Mouse (Mus musculus): ENCODE measurements around the gene Ffar1. TPM values are rescaled to one million over a fixed set of nuclear protein-coding genes. Genes with fewer than 3 reads are reported as not detected.
A peak's percentile ranks its signal among the peaks of the same experiment; 100 is the strongest.

Ffar1 gene
- not detected in 2 replicates for polyA plus RNA-seq (2015; fragmentation: Nextera tagmentation; extraction: Ambion mirVana)

DNA sequence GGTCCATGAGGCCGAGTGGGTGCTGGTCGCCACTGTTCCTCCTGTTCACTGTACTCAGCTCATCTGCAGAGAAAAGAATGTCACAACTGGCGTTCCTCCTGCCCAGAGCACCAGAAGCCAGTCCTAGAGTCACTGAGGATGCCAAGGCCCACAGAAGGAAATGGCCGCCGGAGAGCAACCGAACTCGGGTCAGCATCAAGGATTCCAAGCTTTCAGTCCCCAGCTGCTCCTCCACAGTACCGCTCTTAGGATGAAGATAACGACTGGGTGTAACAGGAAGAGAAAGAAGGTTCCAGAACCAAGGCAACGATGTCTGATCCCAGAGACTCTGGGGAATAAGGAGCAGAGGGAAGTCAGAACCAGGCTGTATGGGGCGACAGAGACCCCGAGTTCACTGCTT lies at the start of gene Ffar1:
TSS of gene Ffar1 (minus strand) at position 101 of the 400 bp plus-strand sequence.
- H3K27me3 ChIP-seq: 0 out of 2 replicates have a peak, but pooled peaks cover 5% of the 10 kb centered on the region
- H3K4me1 ChIP-seq: peaks cover 17% of the 10 kb centered on the region
- ATAC-seq (replicated peaks; ENCODE audit: low FRiP score): no peak
- H3K9ac ChIP-seq: no peak within 1 kb of the TSS
- no peak within 1 kb of the TSS for H3K4me3 ChIP-seq (replicated peaks)
- H3K4me2 ChIP-seq: no peak within 1 kb of the TSS
- H3K36me3 ChIP-seq: no peaks in the 10 kb centered on the region
- 84% methylated on average over 12 of the region's 12 CpGs for WGBS
- no peaks in the 10 kb centered on the region for H3K9me3 ChIP-seq (replicated peaks)
- no peak within 1 kb of the TSS for H3K27ac ChIP-seq

DNA sequence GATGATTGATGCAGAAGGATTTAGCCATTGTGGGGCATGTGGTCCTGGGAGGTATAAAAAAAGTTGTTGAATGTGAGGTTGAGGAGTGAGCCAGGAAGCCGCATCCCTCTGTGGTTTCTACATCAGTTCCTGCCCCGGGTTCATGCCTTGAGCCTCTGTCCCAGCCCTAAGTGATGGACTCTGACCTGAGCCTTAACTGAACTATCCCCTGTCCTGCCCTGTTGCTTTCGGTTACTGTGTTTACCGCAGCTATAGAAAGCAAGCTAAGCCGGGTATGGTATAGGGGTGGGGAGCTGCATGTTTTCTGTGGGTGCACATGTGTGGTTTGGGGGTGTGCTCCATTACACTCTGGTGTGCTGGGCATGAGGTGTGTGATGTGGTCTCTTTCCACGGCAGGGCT lies 48.4 kb upstream of the Ffar1 start:
- Histone ChIP-seq H3K27ac (no peak overlapping the region), H3K9me3 (replicated peaks) (no peaks in the 10 kb centered on the region), H3K36me3 (no peaks in the 10 kb centered on the region), H3K4me2 (no peak overlapping the region), H3K27me3 (peaks cover 7% of the 10 kb centered on the region), H3K4me1 (peaks cover 13% of the 10 kb centered on the region), H3K9ac (no peak overlapping the region), H3K4me3 (replicated peaks) (no peak overlapping the region)
- no peak for ATAC-seq (replicated peaks; ENCODE audit: low FRiP score)
- WGBS: 84% methylated on average over 6 of the region's 6 CpGs

DNA sequence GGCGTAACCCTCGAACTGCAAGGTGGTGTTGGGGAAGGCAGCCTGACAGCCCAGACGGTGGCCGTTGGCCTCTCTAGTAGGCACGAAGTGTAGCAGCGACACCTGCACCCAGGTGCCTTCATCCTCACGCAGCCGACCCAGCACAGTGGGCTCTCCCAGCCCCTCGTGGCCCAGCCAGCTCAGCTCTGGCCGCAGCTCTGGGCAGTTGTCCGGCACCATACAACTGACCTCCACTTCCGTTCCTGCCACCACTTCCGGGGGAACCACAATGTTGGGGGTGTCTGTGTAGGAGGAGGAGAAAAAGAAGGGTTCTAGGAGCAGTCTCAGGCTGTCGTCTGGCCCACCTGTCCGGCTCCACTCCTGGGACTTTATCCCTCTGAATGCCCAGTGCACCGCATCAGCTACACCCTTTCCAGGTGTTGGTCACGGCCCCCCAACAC lies 47.6 kb upstream of the Ffar1 start:
- WGBS: 27% methylated on average over 16 of the region's 17 CpGs

DNA sequence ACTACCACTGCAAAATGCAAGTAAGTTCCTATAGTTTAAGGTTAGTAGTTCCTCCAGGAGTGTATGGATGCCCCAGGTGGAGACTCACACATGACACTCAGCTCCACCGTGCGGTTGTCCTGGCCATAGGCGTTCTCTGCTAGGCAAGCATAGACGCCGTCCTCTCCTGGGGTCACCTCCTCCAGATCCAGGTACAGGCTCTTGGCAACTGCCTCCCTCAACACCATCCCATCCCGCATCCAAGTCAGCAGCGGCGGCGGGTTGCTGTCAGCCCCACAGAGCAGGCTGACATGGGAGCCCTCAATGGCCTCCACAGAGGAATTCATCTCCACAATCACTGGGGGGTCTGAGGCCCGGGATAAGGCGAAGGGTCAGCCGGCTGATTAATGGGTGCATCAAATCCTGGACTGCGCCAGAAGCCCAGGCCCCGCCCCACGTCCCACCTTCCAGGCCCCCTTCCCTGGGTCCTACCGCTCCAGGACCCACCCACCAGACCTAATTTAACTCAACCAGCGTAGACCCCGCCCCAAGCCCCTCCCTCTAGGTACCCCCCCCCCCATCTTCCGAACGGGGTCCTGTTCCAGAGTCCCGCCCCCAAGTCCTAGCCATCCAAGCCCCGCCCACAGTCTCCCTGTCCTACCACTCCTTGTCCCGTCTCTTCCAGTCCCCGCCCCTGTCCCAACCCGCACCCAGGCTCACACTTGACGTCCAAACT lies 47.1 kb upstream of the Ffar1 start:
- Histone ChIP-seq H3K4me3 (replicated peaks) (peak overlapping the region; percentile 40), H3K36me3 (no peaks in the 10 kb centered on the region), H3K27ac (no peak overlapping the region), H3K4me1 (peaks cover 13% of the 10 kb centered on the region), H3K9me3 (replicated peaks) (no peaks in the 10 kb centered on the region), H3K9ac (no peak overlapping the region), H3K4me2 (peak overlapping the region; percentile 71), H3K27me3 (peaks cover 7% of the 10 kb centered on the region)
- WGBS: 1% methylated on average over 24 of the region's 26 CpGs
- peak; percentile 86 for ATAC-seq (replicated peaks; ENCODE audit: low FRiP score)

More for the DNA sequence above, 47.6 kb upstream of the Ffar1 start:
- H3K9me3 ChIP-seq (replicated peaks): no peaks in the 10 kb centered on the region
- peaks cover 13% of the 10 kb centered on the region for H3K4me1 ChIP-seq
- peaks cover 7% of the 10 kb centered on the region for H3K27me3 ChIP-seq
- H3K9ac ChIP-seq: no peak overlapping the region
- H3K36me3 ChIP-seq: no peaks in the 10 kb centered on the region
- peak overlapping the region; percentile 71 for H3K4me2 ChIP-seq
- no peak overlapping the region for H3K27ac ChIP-seq
- peak overlapping the region; percentile 40 for H3K4me3 ChIP-seq (replicated peaks)
- ATAC-seq (replicated peaks; ENCODE audit: low FRiP score): peak; percentile 50; the same call in 1 of the 2 replicates

DNA sequence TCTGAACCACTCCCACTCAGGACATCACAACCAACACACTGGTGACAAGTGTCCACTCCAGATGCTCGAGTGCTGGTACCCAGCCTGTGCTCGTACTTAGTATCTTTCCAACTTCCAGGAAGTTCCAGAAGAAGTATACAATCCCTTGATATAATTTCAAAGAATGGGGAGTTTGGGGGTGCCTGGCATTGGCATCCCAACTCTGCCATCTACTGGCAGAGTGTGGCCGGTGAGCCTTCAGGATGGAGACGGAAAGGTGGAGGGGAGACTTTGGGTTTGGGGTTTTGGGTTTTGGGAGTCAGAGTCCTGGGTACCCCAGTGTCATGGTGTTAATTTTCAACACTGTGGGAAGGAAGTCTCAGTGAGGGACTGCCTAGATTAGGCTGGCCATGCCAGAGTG lies 42.7 kb upstream of the Ffar1 start:
- peaks cover 7% of the 10 kb centered on the region for H3K27me3 ChIP-seq
- ATAC-seq (replicated peaks; ENCODE audit: low FRiP score): no peak
- WGBS: 46% methylated on average over 4 of the region's 4 CpGs

DNA sequence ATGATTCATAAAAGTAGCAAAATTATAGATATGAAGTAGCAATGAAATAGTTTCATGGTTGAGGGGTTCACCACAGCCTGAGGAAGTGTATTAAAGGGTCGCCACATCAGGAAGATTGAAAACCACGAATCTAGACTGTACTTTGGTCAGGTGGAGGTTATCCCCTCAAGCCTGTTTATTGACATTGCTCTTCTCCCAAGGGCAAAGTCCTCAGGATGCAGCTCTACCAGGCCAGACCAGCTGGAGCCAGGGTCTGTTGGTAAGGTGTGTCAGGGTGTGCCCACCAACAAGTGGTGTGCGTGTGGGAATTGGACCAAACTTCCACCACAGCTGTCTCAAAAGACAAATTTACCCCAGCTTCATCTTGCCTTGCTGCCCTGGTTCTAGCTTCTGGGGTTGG lies 33.9 kb upstream of the Ffar1 start:
- Histone ChIP-seq H3K4me2 (no peak overlapping the region), H3K9ac (no peak overlapping the region), H3K9me3 (replicated peaks) (no peaks in the 10 kb centered on the region), H3K36me3 (no peaks in the 10 kb centered on the region), H3K27me3 (no peaks in the 10 kb centered on the region), H3K4me1 (peaks cover 13% of the 10 kb centered on the region; the same call in 1 of the 2 replicates), H3K27ac (no peak overlapping the region), H3K4me3 (replicated peaks) (no peak overlapping the region)
- no peak for ATAC-seq (replicated peaks; ENCODE audit: low FRiP score)
- 87% methylated on average over 3 of the region's 3 CpGs for WGBS

More for the DNA sequence above, 42.7 kb upstream of the Ffar1 start:
- H3K9ac ChIP-seq: no peak overlapping the region
- no peaks in the 10 kb centered on the region for H3K9me3 ChIP-seq (replicated peaks)
- no peak overlapping the region for H3K4me3 ChIP-seq (replicated peaks)
- H3K4me2 ChIP-seq: no peak overlapping the region
- no peak overlapping the region for H3K27ac ChIP-seq
- no peaks in the 10 kb centered on the region for H3K36me3 ChIP-seq
- peaks cover 18% of the 10 kb centered on the region for H3K4me1 ChIP-seq

DNA sequence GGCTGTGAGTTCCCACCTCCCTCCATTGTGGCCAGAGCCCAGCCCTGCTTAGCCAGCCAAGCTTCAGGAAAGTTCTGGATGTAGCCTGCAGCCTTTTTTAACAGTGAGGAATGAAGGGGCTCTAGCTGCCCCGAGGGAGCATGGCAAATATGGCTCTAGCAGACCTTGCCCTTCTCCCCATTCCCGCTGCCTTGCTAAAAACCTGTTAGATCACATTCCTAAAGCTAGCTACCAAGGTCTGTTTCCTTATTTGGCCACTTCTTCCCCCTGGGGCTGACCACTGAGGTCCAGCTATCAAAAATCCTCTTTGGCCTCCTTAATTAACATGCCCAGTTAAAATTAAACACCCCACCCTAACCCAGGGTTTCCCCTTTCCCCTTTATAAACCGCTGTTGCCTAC lies 31.2 kb upstream of the Ffar1 start:
- no peaks in the 10 kb centered on the region for H3K9me3 ChIP-seq (replicated peaks)
- WGBS: 45% methylated on average over 3 of the region's 3 CpGs
- no peaks in the 10 kb centered on the region for H3K27me3 ChIP-seq
- H3K27ac ChIP-seq: peak overlapping the region; percentile 75
- H3K4me1 ChIP-seq: peaks cover 8% of the 10 kb centered on the region; the same call in 1 of the 2 replicates
- no peak overlapping the region for H3K4me2 ChIP-seq
- peak; percentile 43; the same call in 1 of the 2 replicates for ATAC-seq (replicated peaks; ENCODE audit: low FRiP score)
- H3K36me3 ChIP-seq: no peaks in the 10 kb centered on the region
- no peak overlapping the region for H3K9ac ChIP-seq
- H3K4me3 ChIP-seq (replicated peaks): no peak overlapping the region

DNA sequence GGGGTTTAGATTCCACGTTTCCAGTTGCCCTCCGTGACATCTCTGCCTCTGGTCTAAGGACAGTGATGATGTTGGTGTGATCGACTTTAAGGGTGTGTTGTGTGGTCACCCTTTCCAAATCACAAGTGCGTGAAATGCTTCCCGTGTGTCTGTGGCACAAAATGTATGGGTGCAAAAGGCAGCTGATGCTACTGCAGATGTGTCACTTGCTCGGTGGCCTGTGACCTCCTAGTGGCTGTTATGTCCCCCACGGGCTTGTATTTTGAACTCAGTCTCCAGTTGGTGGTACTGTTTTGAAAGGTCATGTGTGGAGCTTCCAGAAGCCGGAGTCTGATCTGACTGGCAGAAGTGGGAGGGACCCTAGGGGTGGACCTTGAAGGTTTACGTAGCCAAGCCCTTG lies 30.4 kb upstream of the Ffar1 start:
- 68% methylated on average over 9 of the region's 9 CpGs for WGBS
- H3K4me3 ChIP-seq (replicated peaks): no peak overlapping the region

DNA sequence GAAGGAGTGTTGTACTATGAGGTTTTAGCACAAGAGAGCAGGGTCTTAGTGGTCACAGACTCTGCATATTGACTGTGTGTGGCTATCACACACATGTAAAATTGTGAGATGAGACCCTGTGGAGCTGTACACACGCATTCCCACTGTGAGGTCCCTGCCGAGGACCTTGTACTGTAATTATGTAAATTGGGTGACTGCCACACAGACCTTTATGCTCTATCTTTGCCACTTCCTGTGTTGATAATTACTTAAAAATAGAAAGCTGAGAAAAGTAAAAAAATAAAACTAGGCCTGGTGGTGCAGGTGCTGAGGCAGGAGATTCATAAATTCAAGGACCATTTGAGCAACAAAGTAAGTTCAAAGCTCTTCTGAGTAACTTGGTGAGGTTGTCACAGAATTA lies 29.3 kb upstream of the Ffar1 start:
- Histone ChIP-seq H3K4me2 (no peak overlapping the region), H3K9me3 (replicated peaks) (no peaks in the 10 kb centered on the region), H3K27me3 (no peaks in the 10 kb centered on the region), H3K4me3 (replicated peaks) (no peak overlapping the region), H3K9ac (no peak overlapping the region), H3K36me3 (no peaks in the 10 kb centered on the region), H3K4me1 (peaks cover 8% of the 10 kb centered on the region; the same call in 1 of the 2 replicates), H3K27ac (no peak overlapping the region)
- 63% methylated on average over 2 of the region's 2 CpGs for WGBS
- ATAC-seq (replicated peaks; ENCODE audit: low FRiP score): no peak

More for the DNA sequence above, 30.4 kb upstream of the Ffar1 start:
- Histone ChIP-seq H3K27me3 (no peaks in the 10 kb centered on the region), H3K4me2 (no peak overlapping the region), H3K9ac (no peak overlapping the region), H3K27ac (peak overlapping the region; percentile 75; the same call in 1 of the 2 replicates), H3K36me3 (no peaks in the 10 kb centered on the region), H3K4me1 (peaks cover 8% of the 10 kb centered on the region; the same call in 1 of the 2 replicates), H3K9me3 (replicated peaks) (no peaks in the 10 kb centered on the region)
- ATAC-seq (replicated peaks; ENCODE audit: low FRiP score): no peak

DNA sequence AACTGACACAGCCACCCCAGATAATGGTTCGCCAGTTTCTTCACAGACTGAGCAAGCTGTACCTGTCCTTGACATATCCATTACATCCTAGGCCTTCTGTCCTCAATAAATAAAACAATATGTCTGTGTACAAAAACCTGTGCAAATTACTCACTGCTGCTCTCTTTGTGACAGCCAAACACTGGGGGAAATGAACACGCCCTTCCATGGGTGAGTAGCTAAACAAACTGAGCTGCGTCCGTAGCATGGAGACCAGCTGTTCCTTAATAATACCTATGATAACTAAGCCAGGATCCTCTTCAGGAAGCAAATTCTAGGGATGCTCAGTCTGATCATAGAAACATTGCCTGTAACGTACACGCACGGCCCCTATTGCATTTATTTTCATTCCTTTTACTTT lies 27.4 kb upstream of the Ffar1 start:
- WGBS: 65% methylated on average over 7 of the region's 7 CpGs
- no peak overlapping the region for H3K4me3 ChIP-seq (replicated peaks)
- peaks cover 8% of the 10 kb centered on the region; the same call in 1 of the 2 replicates for H3K4me1 ChIP-seq
- H3K27me3 ChIP-seq: no peaks in the 10 kb centered on the region
- no peaks in the 10 kb centered on the region for H3K36me3 ChIP-seq
- H3K9ac ChIP-seq: no peak overlapping the region
- H3K4me2 ChIP-seq: no peak overlapping the region
- ATAC-seq (replicated peaks; ENCODE audit: low FRiP score): no peak
- H3K9me3 ChIP-seq (replicated peaks): no peaks in the 10 kb centered on the region
- H3K27ac ChIP-seq: no peak overlapping the region

DNA sequence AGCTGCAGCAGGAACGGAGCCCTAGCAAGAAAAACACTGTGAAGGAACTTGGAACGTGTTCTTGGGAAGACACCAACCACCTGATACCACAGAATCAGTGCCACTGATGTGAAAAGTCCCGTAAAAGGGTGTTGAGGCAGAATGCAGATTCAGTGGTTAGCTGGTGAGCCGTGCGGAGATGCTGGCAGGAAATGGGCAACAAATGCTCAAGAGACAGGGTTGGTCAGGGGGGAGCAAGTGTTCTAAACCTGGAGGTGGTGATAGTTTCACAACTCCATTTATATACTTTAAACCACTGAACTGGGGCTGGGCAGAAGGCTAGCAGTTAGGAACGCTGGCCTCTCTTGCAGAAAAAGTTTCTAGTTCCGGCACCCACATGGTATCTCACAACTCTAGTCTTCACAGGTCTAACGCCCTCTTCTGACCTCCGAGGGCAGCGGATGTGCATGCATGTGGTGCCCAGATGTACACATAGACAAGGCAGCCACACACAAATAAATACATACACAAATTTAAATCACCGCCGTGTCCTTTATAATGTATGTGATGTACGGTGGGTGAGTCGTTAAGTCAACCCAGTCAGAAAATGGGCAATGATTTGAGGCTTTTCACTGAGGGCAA lies 26.3 kb upstream of the Ffar1 start:
- H3K4me1 ChIP-seq: peaks cover 1% of the 10 kb centered on the region; the same call in 1 of the 2 replicates
- no peak overlapping the region for H3K4me2 ChIP-seq
- no peak for ATAC-seq (replicated peaks; ENCODE audit: low FRiP score)
- WGBS: 80% methylated on average over 14 of the region's 14 CpGs
- no peaks in the 10 kb centered on the region for H3K36me3 ChIP-seq
- H3K9me3 ChIP-seq (replicated peaks): no peaks in the 10 kb centered on the region
- H3K4me3 ChIP-seq (replicated peaks): no peak overlapping the region
- no peak overlapping the region for H3K27ac ChIP-seq
- no peaks in the 10 kb centered on the region for H3K27me3 ChIP-seq
- no peak overlapping the region for H3K9ac ChIP-seq

DNA sequence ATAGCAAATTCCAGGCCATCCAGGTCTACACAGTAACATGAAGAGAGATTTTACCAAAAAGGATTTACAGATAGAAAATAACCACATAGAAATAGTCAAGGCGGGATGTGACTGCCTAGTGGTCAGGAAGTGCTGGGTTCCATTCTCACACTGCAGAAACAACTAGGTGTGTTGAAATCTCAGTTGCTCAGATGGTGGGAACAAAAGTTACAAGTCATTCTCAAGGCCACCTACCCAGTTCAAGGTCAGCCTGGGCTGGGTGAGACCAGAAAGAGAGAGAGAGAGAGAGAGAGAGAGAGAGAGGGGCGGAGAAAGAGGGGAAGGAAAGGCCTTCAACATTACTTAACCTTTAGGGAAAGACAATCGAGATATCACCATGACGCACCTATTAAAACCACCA lies 25.5 kb upstream of the Ffar1 start:
- Histone ChIP-seq H3K9ac (no peak overlapping the region), H3K4me1 (no peaks in the 10 kb centered on the region), H3K4me3 (replicated peaks) (no peak overlapping the region), H3K27me3 (no peaks in the 10 kb centered on the region), H3K36me3 (no peaks in the 10 kb centered on the region), H3K27ac (no peak overlapping the region), H3K9me3 (replicated peaks) (no peaks in the 10 kb centered on the region), H3K4me2 (no peak overlapping the region)
- no peak for ATAC-seq (replicated peaks; ENCODE audit: low FRiP score)
- 92% methylated on average over 4 of the region's 4 CpGs for WGBS

All from kidney, embryonic 15.5 days (tissue).